Mouse (Mus musculus): Measurements from ENCODE around the gene Cyth2.
A peak's percentile ranks its signal among the peaks of the same experiment; 100 is the strongest.

Cyth2 gene

DNA sequence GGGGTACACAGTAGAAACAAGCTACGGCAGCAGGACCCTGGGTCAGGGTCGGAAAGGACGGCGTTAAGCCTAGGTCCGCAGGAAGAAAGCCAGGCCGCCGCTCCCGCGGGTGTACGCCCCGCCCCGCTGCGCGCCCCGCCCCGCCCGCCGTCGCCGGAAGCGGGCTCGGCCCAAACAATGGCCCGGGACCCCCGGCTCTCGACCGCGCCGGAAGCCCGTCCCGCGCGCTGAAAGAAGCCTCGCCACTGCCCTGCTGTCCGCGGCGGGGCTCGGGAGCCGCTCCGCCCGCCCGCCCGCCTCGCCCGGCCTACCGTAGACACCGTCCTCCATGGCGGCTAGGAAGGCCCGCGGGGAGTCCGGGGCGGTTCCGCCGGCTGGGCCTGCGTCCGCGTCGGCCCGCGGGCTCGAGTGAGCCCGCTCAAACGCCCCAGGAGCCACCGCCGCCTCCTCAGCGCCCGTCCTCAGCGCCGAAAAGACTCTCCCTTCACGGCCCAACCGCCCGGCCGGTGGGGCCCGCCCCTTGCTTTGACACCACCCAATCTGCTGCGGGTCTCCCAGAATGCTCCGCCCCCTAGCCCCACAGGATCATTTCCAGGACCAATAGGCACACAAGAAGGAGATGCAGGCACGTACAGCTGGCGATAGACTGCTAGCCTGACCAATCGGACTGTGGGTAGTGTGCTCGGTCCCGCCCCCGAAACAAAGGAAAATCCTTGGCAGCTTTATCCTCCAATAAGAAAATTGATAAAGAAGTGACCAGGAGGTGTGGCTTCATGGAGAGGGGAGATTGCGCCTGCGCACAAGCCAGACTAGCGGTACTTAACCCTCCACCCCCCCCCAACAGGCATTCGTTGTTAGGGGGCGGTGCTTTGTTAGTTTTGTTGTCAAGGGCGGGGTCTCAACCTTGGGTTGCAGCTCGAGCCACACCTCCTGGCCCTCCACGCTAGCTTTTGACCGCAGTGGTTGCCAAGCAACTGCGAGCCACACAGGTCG, at the start of gene Cyth2:
TSS of gene Cyth2 (minus strand) at position 795 of the 993 bp plus-strand sequence.
- peak; percentile 100 for DNase-seq

DNA sequence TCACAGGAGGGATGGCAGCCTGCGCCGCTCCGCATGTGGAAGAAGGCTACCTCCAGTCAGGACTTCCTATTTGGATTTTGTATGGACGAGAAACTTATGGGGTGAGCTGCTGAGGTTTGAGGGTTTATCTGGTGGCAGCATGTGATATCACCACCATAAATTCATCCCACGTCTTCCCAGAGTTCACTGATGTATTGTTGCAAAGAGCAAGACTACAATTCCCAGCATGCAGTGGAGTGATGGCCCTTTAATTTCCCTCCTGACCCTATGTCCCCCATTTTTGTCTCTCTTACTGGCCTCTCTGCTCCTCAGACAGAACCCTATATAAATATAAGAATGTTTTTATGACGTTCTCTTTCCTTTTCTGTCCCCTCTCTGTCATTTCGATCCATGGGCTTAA, 48.4 kb upstream of the Cyth2 start:
- DNase-seq = no peak

GRCm38 (mm10) chr7:45859008-45859407, 44.6 kb upstream of the Cyth2 start:
- DNase-seq = no peak

DNA sequence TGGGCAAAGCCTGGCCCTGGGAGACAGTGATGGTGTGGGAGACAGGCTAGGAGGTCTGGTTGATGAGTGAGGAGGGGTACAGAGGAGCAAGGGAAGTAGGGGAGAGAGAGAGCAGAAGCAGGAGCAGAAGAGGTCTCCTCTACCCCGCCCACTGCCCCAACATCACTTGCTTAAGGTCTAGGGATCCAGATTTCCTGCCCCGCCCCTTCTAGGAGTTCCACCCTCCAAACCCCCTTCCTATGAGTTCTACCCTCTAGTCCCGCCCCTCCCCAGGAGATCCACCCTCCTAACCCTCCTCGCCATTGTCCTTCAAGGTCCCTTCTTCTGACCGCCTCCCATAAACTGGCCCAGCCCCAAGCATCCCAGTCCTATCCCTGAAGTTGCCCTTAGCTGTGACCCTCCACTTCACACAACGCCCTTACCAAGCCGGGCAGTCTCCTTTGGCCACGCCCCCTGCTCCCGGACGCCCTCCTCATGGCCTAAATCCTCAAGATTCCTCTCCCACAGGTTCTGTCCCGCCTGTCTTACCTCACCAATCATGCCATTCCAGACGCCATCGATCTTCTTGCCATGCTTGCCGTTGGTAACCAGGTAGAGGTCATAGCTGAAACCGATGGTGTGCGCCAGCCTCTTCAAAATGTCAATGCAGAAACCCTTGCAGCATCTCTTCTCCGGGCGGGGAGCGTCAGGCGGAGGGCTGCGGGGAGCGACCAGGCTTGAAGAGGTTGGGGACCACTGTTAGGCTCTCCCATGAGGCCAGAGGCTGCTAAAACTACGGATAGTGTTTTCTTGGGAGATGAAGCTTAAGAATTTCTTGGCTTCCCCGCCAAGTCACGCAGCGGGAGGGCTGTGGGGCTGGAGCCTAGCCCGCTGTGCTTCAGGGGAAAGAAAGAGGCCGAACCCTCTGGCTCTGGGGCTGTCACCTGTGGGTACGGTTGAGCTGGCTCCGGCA, 42.8 kb upstream of the Cyth2 start:
- DNase-seq = no peak

DNA sequence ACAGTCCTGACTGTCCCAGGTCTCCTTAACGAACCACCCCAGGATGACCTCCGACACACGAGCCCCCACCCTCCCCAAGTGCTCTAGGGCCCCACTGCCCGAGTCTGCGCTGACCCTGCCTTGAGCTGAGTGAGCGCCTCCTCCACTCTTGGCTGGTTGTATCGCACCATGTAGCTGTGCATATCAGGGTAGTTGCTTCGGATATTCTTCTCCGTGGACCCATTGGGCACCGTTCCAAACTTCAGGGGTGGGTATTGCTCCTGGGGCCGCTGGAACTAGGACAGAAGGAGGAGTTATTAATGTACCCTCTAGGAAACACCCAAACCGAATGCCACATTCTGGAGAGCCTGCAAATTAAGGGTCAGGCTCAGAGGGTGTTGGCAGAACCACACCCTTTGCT, 38.7 kb upstream of the Cyth2 start:
- DNase-seq = no peak

DNA sequence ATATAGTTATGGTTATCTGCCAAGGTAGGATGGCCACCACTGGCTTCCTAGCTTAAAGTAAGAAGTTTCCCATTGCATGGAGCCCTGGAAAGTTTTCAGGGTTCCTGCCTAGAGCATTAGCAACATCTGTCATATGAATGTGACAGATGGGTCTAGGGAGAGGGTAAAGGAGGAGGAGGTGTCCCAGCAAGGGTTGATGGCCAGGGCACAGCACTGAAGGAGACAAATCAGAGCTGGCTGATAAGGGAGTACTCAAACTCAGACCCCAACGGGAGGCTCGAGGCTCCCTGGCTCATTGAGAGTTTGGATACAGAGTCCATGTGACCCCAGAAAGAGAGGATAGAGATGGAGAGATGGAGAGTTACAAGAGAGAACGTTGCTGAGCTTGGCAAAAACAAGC, 36.3 kb upstream of the Cyth2 start:
- DNase-seq = no peak

DNA sequence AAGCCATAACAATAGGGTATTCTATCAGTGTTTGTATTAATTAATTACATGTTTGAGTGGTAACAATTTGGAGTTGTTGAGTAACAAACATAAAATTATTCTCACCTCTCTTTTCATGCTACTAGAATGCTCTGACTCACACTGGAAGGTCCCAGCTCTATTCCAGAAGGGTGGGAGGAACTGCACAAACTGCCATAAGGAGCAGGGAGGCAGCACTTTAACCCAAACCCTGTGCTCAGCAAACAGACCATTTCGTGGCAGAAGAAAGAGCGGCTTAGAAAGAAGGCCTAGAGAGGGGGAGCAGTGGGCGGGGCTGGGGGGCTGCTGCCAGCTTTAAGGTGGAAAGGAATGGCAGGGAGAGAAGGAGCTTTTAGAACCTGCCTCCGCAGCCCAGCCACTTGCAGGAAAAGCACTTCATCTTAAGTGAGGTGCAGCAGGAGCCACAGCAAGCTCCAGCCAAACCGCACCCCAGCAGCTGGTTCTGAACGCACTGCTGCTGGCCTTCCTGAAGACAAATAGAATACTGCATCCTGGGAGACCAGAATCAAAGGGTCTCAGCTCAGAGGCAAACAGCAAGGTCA, 34.2 kb upstream of the Cyth2 start:
- no peak for DNase-seq

- no peak for DNase-seq
Observed at GRCm38 (mm10) chr7:45842950-45843744, 28.8 kb upstream of the Cyth2 start.

GRCm38 (mm10) chr7:45833924-45834323, 19.5 kb upstream of the Cyth2 start:
- DNase-seq = no peak

- no peak for DNase-seq
Observed at GRCm38 (mm10) chr7:45833148-45833790, 18.9 kb upstream of the Cyth2 start.

- DNase-seq = no peak
Observed at GRCm38 (mm10) chr7:45832428-45832827, 18.0 kb upstream of the Cyth2 start.

- no peak for DNase-seq
Observed at GRCm38 (mm10) chr7:45831128-45831525, 16.7 kb upstream of the Cyth2 start.

DNA sequence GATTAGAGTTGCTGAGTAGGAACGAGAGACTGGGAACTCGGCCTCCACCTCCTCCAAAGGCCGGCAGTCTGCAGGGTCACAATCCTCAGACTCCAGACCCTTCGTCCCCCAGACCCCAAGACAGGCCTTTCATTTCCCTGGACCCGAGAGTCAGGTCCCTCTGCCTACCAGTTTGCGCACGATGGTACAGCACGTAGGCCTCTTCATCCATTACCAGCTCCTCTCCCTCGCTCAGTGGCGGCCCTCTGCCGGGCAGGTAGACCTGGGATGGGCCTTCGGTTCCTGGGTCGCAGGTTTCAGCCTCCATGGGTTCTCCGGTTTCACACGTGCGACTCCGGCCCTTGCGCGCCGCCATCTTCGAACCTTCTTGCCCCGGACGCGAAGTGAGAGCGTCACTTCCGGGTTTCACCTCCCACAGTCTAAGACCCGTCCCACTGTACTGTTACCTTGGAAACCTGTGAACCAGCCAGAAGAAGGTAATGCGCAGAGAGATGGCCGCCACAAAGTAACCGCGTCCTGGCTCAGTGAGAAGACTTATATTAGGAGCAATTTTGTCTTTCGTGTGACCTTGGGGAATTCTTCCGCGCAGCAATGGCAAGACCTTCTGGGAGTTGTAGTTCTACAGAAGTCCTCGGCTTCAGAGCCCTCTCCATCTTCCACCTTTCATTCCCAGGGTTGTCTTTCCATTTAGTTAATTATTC, 16.2 kb upstream of the Cyth2 start, which contains the start of gene Grwd1:
TSS of gene Grwd1 (minus strand) at position 518 of the 701 bp plus-strand sequence.
- DNase-seq = peak; percentile 86 to 90

- no peak for DNase-seq
Observed at GRCm38 (mm10) chr7:45826631-45827030, 12.2 kb upstream of the Cyth2 start.

GRCm38 (mm10) chr7:45824598-45824997, 10.2 kb upstream of the Cyth2 start, which contains the start of gene Kcnj14:
Gene Kcnj14 (minus strand): TSS chr7:45824782.
- no peak for DNase-seq

GRCm38 (mm10) chr7:45820913-45821312, 6.5 kb upstream of the Cyth2 start:
- no peak for DNase-seq

DNA sequence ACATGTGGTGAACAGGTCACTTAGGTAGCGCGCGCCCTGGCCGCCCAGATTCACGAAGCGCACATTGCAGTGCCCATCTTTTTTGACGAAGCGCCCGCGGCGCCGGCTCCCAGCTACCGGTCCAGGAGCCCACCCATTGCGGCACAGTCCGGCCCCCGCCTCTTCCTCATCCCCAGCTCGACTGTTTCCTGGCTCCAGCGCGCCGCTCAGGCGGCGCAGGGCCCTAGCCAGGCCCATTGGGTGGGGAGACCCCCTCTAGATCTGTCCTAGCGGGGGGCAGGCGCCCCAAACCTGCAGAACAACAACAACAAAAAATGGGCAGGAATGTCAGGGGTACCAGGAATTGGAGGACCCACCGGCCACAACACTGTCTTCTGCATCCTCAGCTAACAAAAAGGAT, 5.5 kb upstream of the Cyth2 start:
- DNase-seq = no peak

- no peak for DNase-seq
Observed at GRCm38 (mm10) chr7:45815984-45816351, 1.6 kb upstream of the Cyth2 start.

- DNase-seq = no peak
Observed at GRCm38 (mm10) chr7:45815323-45815983, 1.1 kb upstream of the Cyth2 start.

- peak in 1 of 2 experiments; percentile 35 for DNase-seq
Observed at GRCm38 (mm10) chr7:45814841-45815240, 460 bp upstream of the Cyth2 start.

Measured in kidney, adult 8-10 months (tissue).